Mouse (Mus musculus) olfactory bulb, adult 2 months (tissue): ENCODE measurements around the gene Zfp978.

Experiments used
- CTCF ChIP-seq: fragments of 200-500 bp; IDR thresholded peaks from 2 replicates; pipeline ENCODE4 v1.5.1; 2012; ENCODE audit warnings: low read depth, mild to moderate bottlenecking, low read length, moderate library complexity; ENCODE audit not compliant: insufficient read depth
- POLR2A ChIP-seq: fragments of 200-500 bp; IDR thresholded peaks from 2 replicates; pipeline ENCODE4 v1.6.1; 2012; ENCODE audit warnings: mild to moderate bottlenecking, low read depth, low read length, moderate library complexity; ENCODE audit not compliant: insufficient read depth

GRCm38 (mm10) chr4:147430651-147431050 lies 69.5 kb downstream of the Zfp978 start:
- TF ChIP-seq CTCF, result no peak
- no peak for TF ChIP-seq POLR2A
